Mouse (Mus musculus) intestine, embryonic 15.5 days (tissue): ENCODE measurements around the gene Ambra1. TPM values are rescaled to one million over a fixed set of nuclear protein-coding genes. Genes with fewer than 3 reads are reported as not detected.

Experiments used
- ATAC-seq: fragments of 200-750 bp; cut with Nextera tagmentation; 2 replicates; pipeline ENCODE4 v1.8.0; 2017; ENCODE audit warnings: moderate TSS enrichment, moderate library complexity
- H3K27ac ChIP-seq: fragments of 300-500 bp; sonication (generic); 2 replicates; pipeline ENCODE4 v1.5.1; 2015; ENCODE audit warnings: mild to moderate bottlenecking, inconsistent platforms
- H3K27me3 ChIP-seq: fragments of 300-500 bp; sonication (generic); replicated peaks from 2 replicates; pipeline ENCODE4 v1.6.1; 2015; ENCODE audit warnings: inconsistent platforms
- H3K36me3 ChIP-seq: fragments of 300-500 bp; sonication (generic); 2 replicates; pipeline ENCODE4 v1.6.1; 2015; ENCODE audit warnings: inconsistent platforms
- H3K4me1 ChIP-seq: fragments of 300-500 bp; sonication (generic); replicated peaks from 2 replicates; pipeline ENCODE4 v1.6.1; 2015; ENCODE audit warnings: inconsistent platforms
- H3K4me2 ChIP-seq: fragments of 300-500 bp; sonication (generic); replicated peaks from 2 replicates; pipeline ENCODE4 v1.6.1; 2015; ENCODE audit warnings: mild to moderate bottlenecking, inconsistent platforms
- H3K4me3 ChIP-seq: fragments of 300-500 bp; sonication (generic); replicated peaks from 2 replicates; pipeline ENCODE4 v1.5.1; 2015; ENCODE audit warnings: inconsistent platforms
- H3K9ac ChIP-seq: fragments of 300-500 bp; sonication (generic); 2 replicates; pipeline ENCODE4 v1.6.1; 2015; ENCODE audit warnings: inconsistent platforms
- H3K9me3 ChIP-seq: fragments of 300-500 bp; sonication (generic); 2 replicates; pipeline ENCODE4 v1.6.1; 2016; ENCODE audit warnings: inconsistent platforms
- WGBS: fragments of 180-500 bp; shearing (Covaris S2); methylation state at CpG from one replicate; pipeline ENCODE4 v1.1.7; 2015; 5-methylcytosine and 5-hydroxymethylcytosine counted together
- polyA plus RNA-seq: library from polyadenylated mRNA; unstranded; fragments of >200 nt; fragmentation: Nextera tagmentation; extraction: Ambion mirVana; gene quantifications from 2 replicates; pipeline ENCODE4 v1.2.1, GENCODE M21; 2015

Gene Ambra1
- polyA plus RNA-seq, 1 experiment from 2014 or later: 12.5 TPM

DNA sequence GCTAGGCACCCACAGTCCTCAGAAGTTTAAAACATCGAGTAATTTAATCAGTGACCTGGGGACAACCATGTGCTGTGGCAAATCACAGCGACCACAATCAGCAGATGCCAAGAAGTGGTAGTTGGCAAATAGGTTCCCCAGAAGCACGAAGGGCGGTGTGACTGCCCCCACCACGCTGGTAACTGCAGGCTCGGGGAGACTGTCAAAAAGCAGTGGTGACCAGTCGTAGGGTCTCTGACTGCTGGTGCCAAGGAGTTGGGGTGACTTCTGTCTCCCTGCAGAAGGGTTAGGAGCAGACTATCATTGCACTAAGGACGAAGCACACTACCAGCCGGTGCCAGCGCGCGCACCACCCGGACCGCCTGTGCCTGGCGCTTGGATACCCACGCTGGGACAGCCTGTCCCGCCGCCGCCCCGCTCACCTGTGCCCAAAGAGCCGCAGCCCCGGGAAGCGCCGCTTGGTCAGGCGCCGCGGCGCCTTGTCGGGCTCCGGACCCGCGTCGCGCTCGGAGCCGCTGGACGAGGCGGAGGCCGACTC is 233.0 kb downstream of the Ambra1 start:
- Histone ChIP-seq H3K9me3 (no peaks in the 10 kb centered on the region), H3K4me2 (peak overlapping the region; percentile 80), H3K27me3 (no peaks in the 10 kb centered on the region), H3K27ac (peak overlapping the region; percentile 90), H3K4me3 (peak overlapping the region; percentile 83), H3K36me3 (no peaks in the 10 kb centered on the region), H3K4me1 (peaks cover 61% of the 10 kb centered on the region), H3K9ac (peak overlapping the region; percentile 94)
- peak; percentile 16; the same call in 1 of the 2 replicates for ATAC-seq
- WGBS: under 1% methylated on average over 37 of the region's 39 CpGs

DNA sequence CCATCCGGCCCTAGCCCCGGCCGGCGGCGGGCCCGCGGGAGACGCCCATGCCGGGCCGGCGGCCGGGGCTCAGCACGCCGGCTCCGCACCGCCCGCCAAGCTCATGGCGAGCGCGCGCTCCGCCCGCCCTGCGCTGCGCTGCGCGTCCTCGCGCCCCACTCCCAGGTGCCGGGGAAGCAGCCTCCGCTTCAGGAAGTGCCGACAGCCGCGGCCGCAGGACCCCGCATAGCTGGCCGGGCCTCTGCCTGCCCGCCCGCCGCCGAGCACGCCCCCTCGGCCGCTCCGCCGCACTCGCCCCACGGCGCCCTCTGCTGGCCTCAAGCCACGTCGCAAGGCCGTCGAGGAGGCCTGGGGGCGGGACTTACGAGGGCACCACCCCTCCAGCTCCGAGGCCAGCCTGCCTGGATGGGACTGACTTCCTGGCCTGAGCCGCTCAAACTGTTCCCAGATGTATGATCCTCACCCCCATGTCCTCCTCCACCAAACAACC is 233.6 kb downstream of the Ambra1 start:
- H3K36me3 ChIP-seq: no peaks in the 10 kb centered on the region
- no peaks in the 10 kb centered on the region for H3K27me3 ChIP-seq
- peak overlapping the region; percentile 80 for H3K4me2 ChIP-seq
- H3K4me3 ChIP-seq: peak overlapping the region; percentile 83
- 0% methylated on average over 57 of the region's 57 CpGs for WGBS
- H3K9me3 ChIP-seq: no peaks in the 10 kb centered on the region
- H3K27ac ChIP-seq: peak overlapping the region; percentile 90
- H3K4me1 ChIP-seq: peaks cover 60% of the 10 kb centered on the region
- ATAC-seq: peak; percentile 91
- H3K9ac ChIP-seq: peak overlapping the region; percentile 94

DNA sequence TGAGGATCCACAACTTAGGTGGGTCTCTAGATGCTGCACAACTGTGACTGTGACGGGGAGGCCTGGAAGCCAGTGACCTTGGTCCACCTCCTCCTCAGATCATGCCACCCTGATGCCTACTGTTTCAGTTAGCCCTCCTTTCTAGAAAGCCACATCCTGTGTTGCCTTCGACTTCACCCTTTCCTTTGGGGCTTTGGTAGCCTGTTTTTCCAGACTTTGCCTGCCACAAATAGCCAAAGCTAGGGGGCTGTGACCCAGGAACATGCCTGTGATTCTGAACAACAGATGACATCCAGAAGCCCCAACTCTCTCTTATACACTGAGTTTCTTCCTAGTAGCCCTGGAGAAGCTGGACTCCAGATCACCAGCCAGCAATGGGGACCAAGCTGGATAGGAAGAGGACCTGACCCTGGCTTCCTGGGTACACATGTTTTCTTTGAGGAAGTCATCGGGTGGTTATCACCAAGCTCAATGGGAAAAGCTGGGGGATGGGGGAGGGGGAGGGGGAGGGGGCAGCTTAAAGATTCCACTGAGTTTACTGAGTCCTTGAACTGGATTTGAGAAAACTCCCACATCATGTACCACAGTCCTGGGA is 234.8 kb downstream of the Ambra1 start:
- Histone ChIP-seq H3K36me3 (no peaks in the 10 kb centered on the region), H3K4me2 (peak overlapping the region; percentile 80), H3K4me1 (peaks cover 48% of the 10 kb centered on the region), H3K4me3 (peak overlapping the region; percentile 30; the same call in 1 of the 2 replicates), H3K27me3 (no peaks in the 10 kb centered on the region), H3K27ac (peak overlapping the region; percentile 42; the same call in 1 of the 2 replicates), H3K9me3 (no peaks in the 10 kb centered on the region), H3K9ac (no peak overlapping the region)
- WGBS: 63% methylated on average over 3 of the region's 3 CpGs
- ATAC-seq: no peak

DNA sequence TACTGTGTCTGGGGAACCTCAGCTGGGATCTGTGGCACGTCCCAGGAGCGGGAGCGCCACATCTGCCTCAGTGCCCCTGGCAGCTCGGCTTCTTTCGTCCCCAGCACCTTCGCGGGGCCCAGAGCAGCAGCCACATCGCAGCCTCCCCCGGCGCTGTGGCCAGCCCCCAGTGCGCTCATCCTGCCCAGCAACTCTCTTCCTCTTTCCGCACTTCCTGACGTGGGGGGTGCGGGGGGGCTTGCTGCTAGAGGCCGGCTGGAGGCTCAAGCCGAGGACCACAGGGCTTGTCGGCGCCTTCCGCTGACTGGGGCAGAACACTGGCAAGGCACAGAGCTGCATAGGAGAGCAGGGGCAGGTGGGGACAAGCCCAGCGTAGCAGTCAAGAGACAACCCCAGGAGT is 235.5 kb downstream of the Ambra1 start:
- H3K4me1 ChIP-seq: peaks cover 41% of the 10 kb centered on the region
- H3K9ac ChIP-seq: peak overlapping the region; percentile 44
- no peaks in the 10 kb centered on the region for H3K9me3 ChIP-seq
- no peaks in the 10 kb centered on the region for H3K36me3 ChIP-seq
- ATAC-seq: no peak
- peak overlapping the region; percentile 30 for H3K4me3 ChIP-seq
- H3K4me2 ChIP-seq: peak overlapping the region; percentile 80
- WGBS: 21% methylated on average over 20 of the region's 20 CpGs
- H3K27me3 ChIP-seq: no peaks in the 10 kb centered on the region
- peak overlapping the region; percentile 42; the same call in 1 of the 2 replicates for H3K27ac ChIP-seq

DNA sequence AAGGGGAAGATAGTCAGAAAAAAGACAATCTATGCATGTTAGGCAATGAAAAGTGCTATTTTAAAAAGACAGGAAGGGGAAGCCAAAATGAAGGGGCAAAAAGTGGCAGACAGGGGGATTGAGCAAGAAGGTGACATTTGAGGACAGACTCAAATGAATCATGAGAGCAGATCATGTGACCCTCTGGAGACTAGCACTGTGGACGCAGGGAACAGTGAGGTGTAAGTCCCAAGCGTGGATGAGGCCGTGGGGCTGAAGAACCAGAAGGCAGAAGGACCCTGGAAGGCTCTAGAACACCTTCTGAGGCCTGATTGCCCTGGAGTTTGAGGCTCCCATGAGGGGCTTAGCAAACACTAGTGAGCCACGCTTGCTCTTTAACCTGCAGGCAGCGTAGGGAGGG is 236.4 kb downstream of the Ambra1 start:
- H3K27me3 ChIP-seq: no peaks in the 10 kb centered on the region
- no peaks in the 10 kb centered on the region for H3K9me3 ChIP-seq
- H3K4me2 ChIP-seq: no peak overlapping the region
- H3K4me1 ChIP-seq: peaks cover 38% of the 10 kb centered on the region
- H3K9ac ChIP-seq: no peak overlapping the region
- no peaks in the 10 kb centered on the region for H3K36me3 ChIP-seq
- ATAC-seq: no peak
- WGBS: 88% methylated on average over 5 of the region's 5 CpGs
- no peak overlapping the region for H3K4me3 ChIP-seq
- H3K27ac ChIP-seq: no peak overlapping the region

DNA sequence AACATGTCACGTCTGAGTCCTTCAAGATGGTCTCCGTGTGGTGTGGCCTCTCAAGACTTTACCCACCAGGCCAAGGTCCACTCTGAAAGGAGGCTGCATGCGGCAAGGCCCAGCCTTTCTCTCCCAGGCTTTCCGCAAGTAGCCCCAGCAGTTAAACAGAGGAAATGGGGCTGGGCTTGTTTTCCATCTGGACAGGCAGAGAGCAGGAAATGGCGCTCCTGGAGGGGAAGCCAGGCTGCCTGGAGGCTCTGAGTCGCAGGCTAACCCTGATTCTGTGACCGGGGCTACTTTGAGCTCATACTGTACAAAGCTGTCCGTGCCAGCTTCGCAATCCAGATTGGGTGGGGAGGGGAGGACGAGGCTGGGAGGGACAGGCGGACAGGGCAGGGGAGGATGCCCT is 238.0 kb downstream of the Ambra1 start:
- Histone ChIP-seq H3K4me2 (no peak overlapping the region), H3K36me3 (no peaks in the 10 kb centered on the region), H3K9me3 (no peaks in the 10 kb centered on the region), H3K4me3 (no peak overlapping the region), H3K27me3 (no peaks in the 10 kb centered on the region), H3K9ac (no peak overlapping the region), H3K4me1 (peaks cover 41% of the 10 kb centered on the region), H3K27ac (peak overlapping the region; percentile 59)
- 42% methylated on average over 11 of the region's 11 CpGs for WGBS
- no peak for ATAC-seq

Other genes starting within 250 kb of the Ambra1 start
- 68.7 and 81.2 TPM in 2 replicates for gene Ckap5, start 203.4 kb upstream of the Ambra1 start, polyA plus RNA-seq
- 3.4 and 7.2 TPM in 2 replicates for gene F2, start 93.7 kb upstream of the Ambra1 start, polyA plus RNA-seq
- gene Zfp408, start 80.3 kb upstream of the Ambra1 start, polyA plus RNA-seq: 7.8 and 8.0 TPM in 2 replicates
- 140 and 143 TPM in 2 replicates for gene Arhgap1, start 80.3 kb upstream of the Ambra1 start, polyA plus RNA-seq
- gene Atg13, start 19.6 kb upstream of the Ambra1 start, polyA plus RNA-seq: 20.4 and 20.7 TPM in 2 replicates
- gene Harbi1, start 19.3 kb upstream of the Ambra1 start, polyA plus RNA-seq: 17.0 and 17.8 TPM in 2 replicates
- gene Chrm4, start 197.1 kb downstream of the Ambra1 start, polyA plus RNA-seq: 0.23 and 0.25 TPM in 2 replicates
- 534 and 652 TPM in 2 replicates for gene Mdk, start 202.2 kb downstream of the Ambra1 start, polyA plus RNA-seq
- gene Gm9821, start 215.6 kb downstream of the Ambra1 start, polyA plus RNA-seq: 0.44 and 0.73 TPM in 2 replicates
- gene Dgkz, start 245.7 kb downstream of the Ambra1 start, polyA plus RNA-seq: 60.3 and 76.1 TPM in 2 replicates